Mouse (Mus musculus) neural tube, embryonic 15.5 days (tissue): ENCODE data around the gene Gpr146. TPM values are rescaled to one million over a fixed set of nuclear protein-coding genes. Genes with fewer than 3 reads are reported as not detected.

Experiments used
- ATAC-seq: fragments of 200-750 bp; cut with Nextera tagmentation; 2 replicates; pipeline ENCODE4 v1.8.0; 2017; ENCODE audit warnings: mild to moderate bottlenecking, moderate TSS enrichment, moderate library complexity; ENCODE audit not compliant: low FRiP score
- H3K27ac ChIP-seq: fragments of 300-500 bp; sonication (generic); replicated peaks from 2 replicates; pipeline ENCODE4 v1.5.1; 2015; ENCODE audit warnings: mild to moderate bottlenecking, inconsistent platforms
- H3K27me3 ChIP-seq: fragments of 300-500 bp; sonication (generic); replicated peaks from 2 replicates; pipeline ENCODE4 v1.6.1; 2015; ENCODE audit warnings: inconsistent platforms
- H3K36me3 ChIP-seq: fragments of 300-500 bp; sonication (generic); 2 replicates; pipeline ENCODE4 v1.6.1; 2015; ENCODE audit warnings: inconsistent platforms
- H3K4me1 ChIP-seq: fragments of 300-500 bp; sonication (generic); 2 replicates; pipeline ENCODE4 v1.6.1; 2015; ENCODE audit warnings: inconsistent platforms
- H3K4me2 ChIP-seq: fragments of 300-500 bp; sonication (generic); 2 replicates; pipeline ENCODE4 v1.6.1; 2015; ENCODE audit warnings: inconsistent platforms, mild to moderate bottlenecking, moderate library complexity
- H3K4me3 ChIP-seq: fragments of 300-500 bp; sonication (generic); replicated peaks from 2 replicates; pipeline ENCODE4 v1.5.1; 2015; ENCODE audit warnings: mild to moderate bottlenecking, inconsistent platforms
- H3K9ac ChIP-seq: fragments of 300-500 bp; sonication (generic); replicated peaks from 2 replicates; pipeline ENCODE4 v1.6.1; 2015; ENCODE audit warnings: mild to moderate bottlenecking, inconsistent platforms
- H3K9me3 ChIP-seq: fragments of 300-500 bp; sonication (generic); replicated peaks from 2 replicates; pipeline ENCODE4 v1.6.1; 2016; ENCODE audit warnings: inconsistent platforms
- WGBS: fragments of 180-500 bp; shearing (Covaris S2); methylation state at CpG from one replicate; pipeline ENCODE4 v1.1.7; 2015; ENCODE audit warnings: mixed read lengths; 5-methylcytosine and 5-hydroxymethylcytosine counted together
- microRNA counts: library from miRNA; unstranded; fragments of <30 nt; microRNA quantifications from one replicate; lab custom pipeline; 2016
- microRNA-seq: library from miRNA; unstranded; fragments of <30 nt; microRNA quantifications from one replicate; pipeline ENCODE4, GENCODE M21; 2017
- polyA plus RNA-seq: library from polyadenylated mRNA; unstranded; fragments of >200 nt; fragmentation: Nextera tagmentation; extraction: Ambion mirVana; gene quantifications from 2 replicates; pipeline ENCODE4 v1.2.1, GENCODE M21; 2015

The Gpr146 gene
- polyA plus RNA-seq, 1 experiment from 2014 or later, result 3.0 TPM

DNA sequence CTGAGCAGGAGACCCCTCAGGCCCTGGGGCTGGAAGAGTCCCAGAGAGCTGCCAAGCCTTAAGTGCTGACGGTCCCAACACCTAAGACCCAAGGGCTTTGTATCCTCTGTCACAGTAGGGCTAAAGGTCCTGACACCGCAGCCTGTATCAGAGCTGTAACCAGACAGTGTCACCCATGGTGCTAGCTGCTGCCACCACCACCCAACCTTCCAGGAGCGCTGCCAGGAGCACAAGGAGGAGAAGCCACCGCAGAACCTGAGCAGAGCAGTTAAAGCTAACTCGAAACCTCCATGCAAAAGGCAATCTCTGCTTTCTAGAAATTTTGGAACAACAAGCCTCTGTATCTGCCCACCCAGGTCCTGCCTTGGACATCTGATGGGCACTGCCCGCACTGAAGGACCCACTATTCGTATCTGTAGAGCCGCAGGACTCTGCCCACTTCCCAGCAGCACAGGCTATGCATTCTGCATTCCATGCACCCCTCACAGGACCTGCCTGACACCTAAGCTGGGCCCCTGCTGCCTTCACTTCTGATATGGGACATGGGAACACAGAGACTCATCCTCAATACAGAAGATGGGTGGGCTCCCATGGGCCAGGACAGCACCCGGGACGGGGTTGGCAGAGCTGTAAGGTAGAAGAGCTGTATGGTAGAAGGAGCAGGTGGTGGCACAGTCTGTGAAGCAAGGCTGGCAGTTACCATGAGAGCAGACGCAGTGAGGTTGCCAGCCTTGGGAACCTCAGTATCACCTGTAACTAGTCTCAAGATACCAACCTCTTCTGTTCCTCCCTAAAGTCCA lies 63.6 kb downstream of the Gpr146 start:
- H3K9me3 ChIP-seq, result no peaks in the 10 kb centered on the region
- H3K4me1 ChIP-seq, result peaks cover 25% of the 10 kb centered on the region
- 93% methylated on average over 11 of the region's 11 CpGs for WGBS
- no peak overlapping the region for H3K9ac ChIP-seq
- no peaks in the 10 kb centered on the region for H3K36me3 ChIP-seq
- H3K27me3 ChIP-seq, result no peaks in the 10 kb centered on the region
- no peak overlapping the region for H3K4me2 ChIP-seq
- peak overlapping the region; percentile 38; the same call in 1 of the 2 replicates for H3K27ac ChIP-seq
- no peak for ATAC-seq
- H3K4me3 ChIP-seq, result no peak overlapping the region

DNA sequence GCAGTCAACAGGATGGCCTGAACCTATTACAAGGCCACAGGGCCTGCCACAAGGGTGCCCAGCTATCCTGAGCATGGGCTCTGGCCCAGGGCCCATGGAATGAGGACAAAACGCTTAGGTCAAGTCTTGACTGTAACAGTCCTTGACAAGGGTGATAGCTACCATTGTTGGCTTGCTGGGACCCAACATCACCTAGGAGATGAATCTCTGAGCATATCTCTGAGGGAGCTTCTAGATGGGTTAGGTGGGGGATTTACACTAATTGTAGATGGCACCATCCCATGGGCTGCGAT lies 64.2 kb downstream of the Gpr146 start:
- Histone ChIP-seq H3K27me3 (no peaks in the 10 kb centered on the region), H3K4me3 (no peak overlapping the region), H3K27ac (peak overlapping the region; percentile 38; the same call in 1 of the 2 replicates), H3K4me1 (peaks cover 24% of the 10 kb centered on the region), H3K9me3 (no peaks in the 10 kb centered on the region), H3K36me3 (no peaks in the 10 kb centered on the region), H3K9ac (no peak overlapping the region), H3K4me2 (no peak overlapping the region)
- no peak for ATAC-seq
- 93% methylated on average over 2 of the region's 2 CpGs for WGBS

DNA sequence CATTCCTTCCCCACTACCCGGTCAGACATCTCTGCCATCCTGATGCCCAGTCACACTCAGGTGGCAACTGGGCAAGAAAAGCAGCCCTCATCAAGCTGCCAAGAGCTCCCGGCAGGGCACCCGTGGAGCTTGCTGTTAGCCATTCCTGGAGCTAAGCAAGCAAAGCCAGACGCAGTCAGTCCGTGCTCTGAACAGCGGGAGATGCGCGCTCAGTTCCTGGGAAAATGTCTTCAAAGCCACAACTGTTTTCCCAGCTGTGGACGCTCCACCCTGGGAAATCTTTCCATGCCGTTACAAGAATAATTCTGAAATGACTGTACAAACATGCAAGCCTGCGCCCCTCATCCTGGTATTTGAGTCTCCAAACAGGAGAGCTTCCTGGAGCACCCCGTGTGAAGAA lies 64.9 kb downstream of the Gpr146 start:
- no peak; the same call in 1 of the 2 replicates for ATAC-seq
- H3K9ac ChIP-seq, result no peak overlapping the region
- H3K27ac ChIP-seq, result peak overlapping the region; percentile 57
- WGBS, result 69% methylated on average over 12 of the region's 12 CpGs
- no peak overlapping the region for H3K4me2 ChIP-seq
- no peaks in the 10 kb centered on the region for H3K27me3 ChIP-seq
- H3K36me3 ChIP-seq, result no peaks in the 10 kb centered on the region
- peaks cover 24% of the 10 kb centered on the region for H3K4me1 ChIP-seq
- H3K4me3 ChIP-seq, result no peak overlapping the region
- H3K9me3 ChIP-seq, result no peaks in the 10 kb centered on the region

DNA sequence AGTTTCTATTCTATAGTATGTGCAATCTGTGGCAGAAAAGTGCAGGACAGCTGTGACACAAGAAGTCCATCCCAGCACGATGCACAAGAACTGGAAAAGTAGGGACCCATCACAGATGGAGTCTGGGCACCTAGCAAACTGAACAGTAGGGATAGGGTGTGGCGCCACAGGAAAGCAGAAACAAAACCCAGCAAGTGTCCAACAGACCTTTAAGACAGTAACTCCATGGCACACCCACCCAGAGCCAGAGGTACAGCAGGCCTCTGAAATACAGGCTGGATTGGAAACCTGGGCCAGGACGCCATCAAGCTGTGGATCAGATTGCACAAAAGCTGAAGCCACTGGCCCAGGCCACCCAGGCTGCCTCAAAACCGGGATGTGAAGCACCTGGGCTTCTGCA lies 65.5 kb downstream of the Gpr146 start:
- peak overlapping the region; percentile 57 for H3K27ac ChIP-seq
- 81% methylated on average over 4 of the region's 4 CpGs for WGBS
- no peak overlapping the region for H3K9ac ChIP-seq

DNA sequence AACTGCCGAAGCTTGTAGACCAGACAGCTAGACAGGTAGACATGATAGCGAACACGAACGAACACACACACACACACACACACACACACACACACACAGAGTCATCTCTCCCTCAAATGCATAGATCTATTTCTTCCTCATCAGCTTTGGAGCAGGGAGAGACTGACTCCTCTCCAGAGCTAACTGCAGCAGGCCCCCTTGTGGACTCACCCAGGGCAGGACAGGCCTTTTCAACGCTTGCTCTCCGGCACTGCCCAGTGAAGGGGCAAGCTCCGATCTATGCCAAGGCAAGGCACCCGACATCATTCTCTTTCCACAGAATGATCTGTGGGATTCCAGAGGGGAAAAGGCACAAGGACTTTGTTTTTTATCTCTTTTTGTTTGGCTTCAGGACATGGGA lies 67.8 kb downstream of the Gpr146 start:
- Histone ChIP-seq H3K9me3 (no peaks in the 10 kb centered on the region), H3K27me3 (no peaks in the 10 kb centered on the region), H3K36me3 (no peaks in the 10 kb centered on the region), H3K4me1 (peaks cover 27% of the 10 kb centered on the region), H3K9ac (no peak overlapping the region), H3K4me2 (no peak overlapping the region), H3K4me3 (no peak overlapping the region), H3K27ac (no peak overlapping the region)
- 83% methylated on average over 8 of the region's 8 CpGs for WGBS
- ATAC-seq, result no peak

More for the DNA sequence above, 65.5 kb downstream of the Gpr146 start:
- no peaks in the 10 kb centered on the region for H3K9me3 ChIP-seq
- peaks cover 24% of the 10 kb centered on the region for H3K4me1 ChIP-seq
- no peak overlapping the region for H3K4me3 ChIP-seq
- no peak for ATAC-seq
- no peaks in the 10 kb centered on the region for H3K27me3 ChIP-seq
- no peaks in the 10 kb centered on the region for H3K36me3 ChIP-seq
- no peak overlapping the region for H3K4me2 ChIP-seq

MicroRNAs within 50 kb of the gene (microRNA counts, 519-probe panel; counts per million panel counts)
- microRNA mmu-miR-339-3p (lab: Ali Mortazavi, UCI), result not detected
- 909 counts per million, percentile 4 among the panel's probes with 10 or more counts for microRNA mmu-miR-339-5p (lab: Ali Mortazavi, UCI)

Small RNAs within 50 kb of the gene (microRNA-seq; reads per million reads assigned to microRNA genes)
- gene Mir339, result 240 reads per million, percentile 66 among the genes with 10 or more reads in this experiment

Other genes with a start within 250 kb of the Gpr146 start
- 272 and 321 TPM in 2 replicates for gene Prkar1b, start 227.7 kb upstream of the Gpr146 start, polyA plus RNA-seq
- gene Dnaaf5, start 227.5 kb upstream of the Gpr146 start, polyA plus RNA-seq, result 3.9 and 4.6 TPM in 2 replicates
- 41.7 and 42.1 TPM in 2 replicates for gene Sun1, start 177.1 kb upstream of the Gpr146 start, polyA plus RNA-seq
- gene Get4, start 125.4 kb upstream of the Gpr146 start, polyA plus RNA-seq, result 119 and 126 TPM in 2 replicates
- 86.2 and 132 TPM in 2 replicates for gene Adap1, start 52.1 kb upstream of the Gpr146 start, polyA plus RNA-seq
- 105 and 107 TPM in 2 replicates for gene Cox19, start 26.3 kb upstream of the Gpr146 start, polyA plus RNA-seq
- gene Cyp2w1, start 25.1 kb upstream of the Gpr146 start, polyA plus RNA-seq, result 2.1 TPM in 1 of 2 replicates, not detected in the other
- 0.47 and 0.64 TPM in 2 replicates for gene C130050O18Rik, start 27.6 kb downstream of the Gpr146 start, polyA plus RNA-seq
- gene Gper1, start 45.5 kb downstream of the Gpr146 start, polyA plus RNA-seq, result 7.8 and 9.6 TPM in 2 replicates
- gene 3110082I17Rik, start 82.8 kb downstream of the Gpr146 start, polyA plus RNA-seq, result 15.7 and 22.7 TPM in 2 replicates
- 22.9 and 23.2 TPM in 2 replicates for gene Zfand2a, start 106.9 kb downstream of the Gpr146 start, polyA plus RNA-seq
- 23.7 and 35.3 TPM in 2 replicates for gene Uncx, start 165.8 kb downstream of the Gpr146 start, polyA plus RNA-seq